Mouse (Mus musculus) forebrain, embryonic 11.5 days (tissue): Measurements from ENCODE around the gene Gal3st2b. TPM values are rescaled to one million over a fixed set of nuclear protein-coding genes. Genes with fewer than 3 reads are reported as not detected.
"Not testable (repeated sequence)": the region's sequence is repeated elsewhere in the genome, so short reads cannot be mapped to it uniquely, and the experiment has no call there.

Source experiments
- ATAC-seq: fragments of 200-750 bp; cut with Nextera tagmentation; replicated peaks from 2 replicates; pipeline ENCODE4 v1.8.0; 2017; ENCODE audit warnings: moderate TSS enrichment; ENCODE audit not compliant: low FRiP score
- DNase-seq: peaks from one replicate; pipeline ENCODE4 v3.0.0-alpha.2; 2017; ENCODE audit warnings: low spot score
- H3K27ac ChIP-seq: fragments of 300-500 bp; sonication (generic); 2 replicates; pipeline ENCODE4 v1.5.1; 2014; ENCODE audit warnings: low read depth, low read length
- H3K27me3 ChIP-seq: fragments of 300-500 bp; sonication (generic); 2 replicates; pipeline ENCODE4 v1.6.1; 2014; ENCODE audit warnings: mild to moderate bottlenecking, low read length, mixed read lengths; ENCODE audit not compliant: control insufficient read depth, insufficient read depth
- H3K36me3 ChIP-seq: fragments of 300-500 bp; sonication (generic); 2 replicates; pipeline ENCODE4 v1.6.1; 2014; ENCODE audit warnings: mild to moderate bottlenecking, low read length, moderate library complexity, mixed read lengths; ENCODE audit not compliant: control insufficient read depth, insufficient read depth
- H3K4me1 ChIP-seq: fragments of 300-500 bp; sonication (generic); replicated peaks from 2 replicates; pipeline ENCODE4 v1.6.1; 2014; ENCODE audit warnings: low read length, mixed read lengths; ENCODE audit not compliant: control insufficient read depth, insufficient read depth
- H3K4me2 ChIP-seq: fragments of 300-500 bp; sonication (generic); 2 replicates; pipeline ENCODE4 v1.6.1; 2014; ENCODE audit warnings: low read depth, mild to moderate bottlenecking, low read length, moderate library complexity, mixed read lengths; ENCODE audit not compliant: severe bottlenecking
- H3K4me3 ChIP-seq: fragments of 300-500 bp; sonication (generic); 2 replicates; pipeline ENCODE4 v1.5.1; 2014; ENCODE audit warnings: low read depth, low read length
- H3K9ac ChIP-seq: fragments of 300-500 bp; sonication (generic); 2 replicates; pipeline ENCODE4 v1.6.1; 2014; ENCODE audit warnings: low read length
- H3K9me3 ChIP-seq: fragments of 300-500 bp; sonication (generic); 2 replicates; pipeline ENCODE4 v1.6.1; 2016; ENCODE audit warnings: low read length, mixed read lengths; ENCODE audit not compliant: control insufficient read depth
- WGBS: fragments of 180-500 bp; shearing (Covaris S2); extraction: QIAGEN DNeasy Blood & Tissue Kit; methylation state at CpG from one replicate; pipeline ENCODE4 v1.1.7; 2014; 5-methylcytosine and 5-hydroxymethylcytosine counted together
- polyA plus RNA-seq: library from polyadenylated mRNA; unstranded; fragments of >200 nt; fragmentation: Nextera tagmentation; extraction: Ambion mirVana; gene quantifications from 2 replicates; pipeline ENCODE4 v1.2.1, GENCODE M21; 2014

Gal3st2b gene
- polyA plus RNA-seq, 1 experiment from 2014 or later = not detected

GRCm38 (mm10) chr1:93949087-93949486 lies 31.0 kb downstream of the Gal3st2b start:
- DNase-seq, H3K4me1 ChIP-seq, H3K4me3 ChIP-seq, H3K27me3 ChIP-seq, H3K36me3 ChIP-seq, H3K27ac ChIP-seq, H3K9ac ChIP-seq, H3K9me3 ChIP-seq, H3K4me2 ChIP-seq: not testable (repeated sequence)
- WGBS = no CpG with 5 or more reads among the region's 11 CpGs
- ATAC-seq = peak; percentile 79

- not testable (repeated sequence) for H3K4me1 ChIP-seq, H3K4me2 ChIP-seq, H3K27me3 ChIP-seq, H3K27ac ChIP-seq, H3K9me3 ChIP-seq, H3K4me3 ChIP-seq, ATAC-seq, H3K36me3 ChIP-seq, H3K9ac ChIP-seq, DNase-seq
- no CpG with 5 or more reads among the region's 1 CpGs for whole genome bisulfite sequencing
These were observed 48.4 kb downstream of the Gal3st2b start for GRCm38 (mm10) chr1:93966489-93966888.

GRCm38 (mm10) chr1:93970380-93970779 lies 52.3 kb downstream of the Gal3st2b start:
- not testable (repeated sequence) for H3K27me3 ChIP-seq, H3K27ac ChIP-seq, H3K4me1 ChIP-seq, H3K4me2 ChIP-seq, DNase-seq, ATAC-seq, H3K4me3 ChIP-seq, H3K36me3 ChIP-seq, H3K9me3 ChIP-seq, H3K9ac ChIP-seq
- WGBS = 67% methylated on average over 1 of the region's 5 CpGs

GRCm38 (mm10) chr1:93970797-93971196 lies 52.7 kb downstream of the Gal3st2b start:
- ATAC-seq, H3K4me2 ChIP-seq, H3K27ac ChIP-seq, H3K4me3 ChIP-seq, H3K9ac ChIP-seq, H3K4me1 ChIP-seq, DNase-seq, H3K27me3 ChIP-seq, H3K9me3 ChIP-seq, H3K36me3 ChIP-seq: not testable (repeated sequence)
- WGBS = no CpG with 5 or more reads among the region's 4 CpGs

- not testable (repeated sequence) for DNase-seq, H3K9me3 ChIP-seq, H3K9ac ChIP-seq, H3K4me3 ChIP-seq, H3K36me3 ChIP-seq, ATAC-seq, H3K27ac ChIP-seq, H3K4me1 ChIP-seq, H3K4me2 ChIP-seq, H3K27me3 ChIP-seq
- 83% methylated on average over 1 of the region's 4 CpGs for WGBS
These were observed 57.7 kb downstream of the Gal3st2b start for GRCm38 (mm10) chr1:93975764-93976163.

- not testable (repeated sequence) for H3K27ac ChIP-seq
These were observed 60.2 kb downstream of the Gal3st2b start for GRCm38 (mm10) chr1:93978287-93978686.

GRCm38 (mm10) chr1:93980932-93981331 lies 62.8 kb downstream of the Gal3st2b start:
- not testable (repeated sequence) for H3K36me3 ChIP-seq, H3K4me2 ChIP-seq, H3K4me1 ChIP-seq, H3K9ac ChIP-seq, DNase-seq, H3K27ac ChIP-seq, H3K4me3 ChIP-seq, H3K27me3 ChIP-seq, H3K9me3 ChIP-seq
- no CpG with 5 or more reads among the region's 2 CpGs for WGBS
- peak; percentile 59; the same call in 1 of the 2 replicates for ATAC-seq

More at GRCm38 (mm10) chr1:93978287-93978686, 60.2 kb downstream of the Gal3st2b start:
- H3K9me3 ChIP-seq, H3K36me3 ChIP-seq, H3K4me3 ChIP-seq, H3K9ac ChIP-seq, H3K4me2 ChIP-seq, H3K4me1 ChIP-seq, H3K27me3 ChIP-seq, DNase-seq: not testable (repeated sequence)
- no CpG with 5 or more reads among the region's 7 CpGs for WGBS
- ATAC-seq = 0 out of 2 replicates have a peak, but pooled peaks have one; percentile 22

GRCm38 (mm10) chr1:93986167-93986566 lies 68.1 kb downstream of the Gal3st2b start:
- WGBS = 91% methylated on average over 3 of the region's 3 CpGs
- ATAC-seq (no peak), DNase-seq (no peak)
- Histone ChIP-seq H3K4me3 (no peak overlapping the region), H3K27me3 (no peaks in the 10 kb centered on the region), H3K9ac (no peak overlapping the region), H3K9me3 (no peaks in the 10 kb centered on the region), H3K4me2 (no peak overlapping the region), H3K27ac (no peak overlapping the region), H3K36me3 (no peaks in the 10 kb centered on the region), H3K4me1 (no peaks in the 10 kb centered on the region)

GRCm38 (mm10) chr1:93988786-93989185 lies 70.7 kb downstream of the Gal3st2b start:
- WGBS = 81% methylated on average over 3 of the region's 3 CpGs
- Histone ChIP-seq H3K27me3 (no peaks in the 10 kb centered on the region), H3K9ac (no peak overlapping the region), H3K9me3 (no peaks in the 10 kb centered on the region), H3K4me2 (no peak overlapping the region), H3K27ac (no peak overlapping the region), H3K36me3 (no peaks in the 10 kb centered on the region), H3K4me3 (no peak overlapping the region), H3K4me1 (no peaks in the 10 kb centered on the region)
- no peak for ATAC-seq
- no peak for DNase-seq
